Mouse (Mus musculus) lung, embryonic 14.5 days (tissue): Measurements from ENCODE around the gene B4galt3. TPM values are rescaled to one million over a fixed set of nuclear protein-coding genes. Genes with fewer than 3 reads are reported as not detected.

ENCODE experiments used
- ATAC-seq: fragments of 200-750 bp; cut with Nextera tagmentation; 2 replicates; pipeline ENCODE4 v1.8.0; 2017; ENCODE audit warnings: mild to moderate bottlenecking, moderate TSS enrichment, moderate library complexity; ENCODE audit not compliant: insufficient read depth
- DNase-seq: peaks from one replicate; pipeline ENCODE4 v3.0.0-alpha.2; 2015
- H3K27ac ChIP-seq: fragments of 300-500 bp; sonication (generic); 2 replicates; pipeline ENCODE4 v1.5.1; 2014; ENCODE audit warnings: low read depth, mild to moderate bottlenecking, moderate library complexity
- H3K27me3 ChIP-seq: fragments of 300-500 bp; sonication (generic); 2 replicates; pipeline ENCODE4 v1.6.1; 2014; ENCODE audit warnings: low read length, control low read depth; ENCODE audit not compliant: insufficient read depth
- H3K36me3 ChIP-seq: fragments of 300-500 bp; sonication (generic); 2 replicates; pipeline ENCODE4 v1.6.1; 2014; ENCODE audit warnings: control low read depth; ENCODE audit not compliant: insufficient read depth
- H3K4me1 ChIP-seq: fragments of 300-500 bp; sonication (generic); 2 replicates; pipeline ENCODE4 v1.6.1; 2014; ENCODE audit warnings: antibody characterized with exemption, control low read depth; ENCODE audit not compliant: insufficient read depth
- H3K4me2 ChIP-seq: fragments of 300-500 bp; sonication (generic); 2 replicates; pipeline ENCODE4 v1.6.1; 2014; ENCODE audit warnings: mild to moderate bottlenecking
- H3K4me3 ChIP-seq: fragments of 300-500 bp; sonication (generic); 2 replicates; pipeline ENCODE4 v1.5.1; 2014; ENCODE audit warnings: low read depth, low read length
- H3K9ac ChIP-seq: fragments of 300-500 bp; sonication (generic); 2 replicates; pipeline ENCODE4 v1.6.1; 2014
- H3K9me3 ChIP-seq: fragments of 300-500 bp; sonication (generic); 2 replicates; pipeline ENCODE4 v1.6.1; 2016; ENCODE audit warnings: low read depth, low read length, control low read depth
- CTCF ChIP-seq: IDR thresholded peaks from 2 replicates; pipeline ENCODE4 v1.5.1; 2016; ENCODE audit warnings: antibody characterized with exemption, low read depth
- WGBS: fragments of 180-500 bp; shearing (Covaris S2); extraction: QIAGEN DNeasy Blood & Tissue Kit; methylation state at CpG from one replicate; pipeline ENCODE4 v1.1.7; 2014; 5-methylcytosine and 5-hydroxymethylcytosine counted together
- polyA plus RNA-seq: library from polyadenylated mRNA; unstranded; fragments of >200 nt; fragmentation: Nextera tagmentation; extraction: Ambion mirVana; gene quantifications from 2 replicates; pipeline ENCODE4 v1.2.1, GENCODE M21; 2014

B4galt3 gene
- polyA plus RNA-seq, 1 experiment from 2014 or later: 94.3 TPM

DNA sequence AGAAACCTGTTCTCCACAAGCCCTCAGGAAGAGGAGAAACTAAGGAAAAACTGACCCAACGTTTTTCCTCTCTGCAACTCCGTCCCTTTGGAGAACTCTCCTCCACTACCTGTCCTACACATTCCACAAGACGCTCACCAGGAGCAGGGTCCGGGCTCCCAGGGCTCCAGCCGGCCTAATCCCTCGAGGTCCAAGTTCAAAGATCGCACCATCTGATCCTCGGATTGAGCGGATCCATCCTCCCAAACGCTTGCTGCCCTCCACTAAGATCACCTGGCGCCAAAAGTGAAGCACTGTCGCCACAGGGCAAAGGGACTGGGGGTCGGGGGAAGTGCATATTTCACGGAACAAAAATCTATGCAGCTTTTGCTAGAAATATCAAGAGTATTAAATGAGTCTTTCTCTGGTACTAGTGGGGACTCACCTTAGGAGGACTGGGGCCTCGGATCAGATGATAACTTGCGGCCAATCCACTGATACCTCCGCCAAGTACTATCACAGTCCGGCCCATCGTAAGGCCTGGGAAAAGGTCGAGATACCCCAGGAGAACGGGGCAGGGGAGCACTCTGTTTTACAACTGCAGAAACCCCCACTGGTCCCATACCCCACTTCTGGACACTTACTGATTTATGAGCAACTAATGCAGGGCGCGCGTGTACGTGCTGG is 10.3 kb downstream of the B4galt3 start:
- no peak for TF ChIP-seq CTCF
- DNase-seq (no peak), ATAC-seq (peak; percentile 18)
- Histone ChIP-seq H3K4me2 (peak overlapping the region; percentile 94), H3K4me3 (peak overlapping the region; percentile 76), H3K27ac (peak overlapping the region; percentile 40; the same call in 1 of the 2 replicates), H3K36me3 (peaks cover 66% of the 10 kb centered on the region), H3K9me3 (no peaks in the 10 kb centered on the region), H3K27me3 (no peaks in the 10 kb centered on the region), H3K4me1 (no peaks in the 10 kb centered on the region), H3K9ac (peak overlapping the region; percentile 86)
- under 1% methylated on average over 25 of the region's 25 CpGs for WGBS

DNA sequence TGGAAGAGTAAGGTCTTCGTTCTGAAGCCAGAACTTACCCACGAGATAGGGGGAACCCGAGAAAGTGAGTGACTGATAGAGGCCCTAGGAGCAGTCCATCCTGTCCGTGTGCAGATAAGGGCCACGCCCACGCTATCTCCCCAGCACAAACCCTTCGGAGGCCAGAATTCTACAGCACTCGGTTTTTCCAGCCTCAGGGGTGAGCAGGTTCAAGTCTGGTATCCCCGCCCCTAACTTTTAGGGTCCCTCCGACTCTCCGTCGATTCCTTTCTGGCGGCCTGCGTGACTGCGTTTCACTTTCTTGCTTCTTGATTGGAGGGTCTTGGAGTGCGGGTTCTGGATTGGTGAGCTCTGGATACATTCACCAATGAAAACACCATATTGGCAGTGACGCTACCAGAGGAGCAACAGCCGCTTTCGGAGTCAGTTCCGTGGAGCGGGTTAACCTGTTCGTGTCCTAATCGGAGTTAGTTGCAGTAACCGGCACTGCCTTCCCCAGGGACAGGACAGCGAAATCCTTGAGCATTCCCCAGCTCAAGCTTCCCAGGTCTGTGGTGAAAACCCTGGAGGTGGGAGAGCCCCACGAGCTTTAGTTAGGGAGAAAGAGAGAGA is 10.9 kb downstream of the B4galt3 start, which contains the start of gene Ppox:
Gene Ppox, minus strand, starts transcription at position 271 of the 612 bp plus-strand sequence.
- under 1% methylated on average over 26 of the region's 26 CpGs for WGBS
- peak within 1 kb of the TSS; percentile 94 for H3K4me2 ChIP-seq
- peak; percentile 97 for DNase-seq
- no peak for TF ChIP-seq CTCF
- peak; percentile 98 for ATAC-seq
- peak within 1 kb of the TSS; percentile 86 for H3K9ac ChIP-seq
- H3K27me3 ChIP-seq: no peaks in the 10 kb centered on the region
- H3K36me3 ChIP-seq: peaks cover 65% of the 10 kb centered on the region
- no peaks in the 10 kb centered on the region for H3K9me3 ChIP-seq
- H3K4me1 ChIP-seq: no peaks in the 10 kb centered on the region
- peak within 1 kb of the TSS; percentile 91 for H3K27ac ChIP-seq
- H3K4me3 ChIP-seq: peak within 1 kb of the TSS; percentile 76

DNA sequence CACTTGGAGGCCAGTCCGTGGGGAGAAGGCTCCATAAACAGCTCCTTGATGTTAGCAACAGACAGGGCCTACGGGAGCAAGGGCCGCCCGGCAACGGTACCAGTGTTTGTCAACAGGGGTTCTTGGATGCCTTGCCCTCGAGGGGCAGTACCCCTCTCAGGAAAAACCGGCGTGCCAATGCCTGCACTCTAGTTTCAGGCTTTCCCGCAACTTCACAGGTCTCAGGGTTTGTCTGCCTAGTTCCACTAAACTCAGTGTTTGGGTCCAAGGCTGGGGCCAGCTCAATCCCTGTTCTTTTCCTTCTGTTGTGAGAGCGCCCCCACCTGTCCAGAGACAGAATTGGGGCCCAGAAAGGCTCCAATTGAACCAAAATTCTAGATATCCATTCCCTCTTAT is 11.4 kb downstream of the B4galt3 start:
- peak overlapping the region; percentile 94 for H3K4me2 ChIP-seq
- WGBS: 1% methylated on average over 10 of the region's 10 CpGs
- peak; percentile 90 for DNase-seq

DNA sequence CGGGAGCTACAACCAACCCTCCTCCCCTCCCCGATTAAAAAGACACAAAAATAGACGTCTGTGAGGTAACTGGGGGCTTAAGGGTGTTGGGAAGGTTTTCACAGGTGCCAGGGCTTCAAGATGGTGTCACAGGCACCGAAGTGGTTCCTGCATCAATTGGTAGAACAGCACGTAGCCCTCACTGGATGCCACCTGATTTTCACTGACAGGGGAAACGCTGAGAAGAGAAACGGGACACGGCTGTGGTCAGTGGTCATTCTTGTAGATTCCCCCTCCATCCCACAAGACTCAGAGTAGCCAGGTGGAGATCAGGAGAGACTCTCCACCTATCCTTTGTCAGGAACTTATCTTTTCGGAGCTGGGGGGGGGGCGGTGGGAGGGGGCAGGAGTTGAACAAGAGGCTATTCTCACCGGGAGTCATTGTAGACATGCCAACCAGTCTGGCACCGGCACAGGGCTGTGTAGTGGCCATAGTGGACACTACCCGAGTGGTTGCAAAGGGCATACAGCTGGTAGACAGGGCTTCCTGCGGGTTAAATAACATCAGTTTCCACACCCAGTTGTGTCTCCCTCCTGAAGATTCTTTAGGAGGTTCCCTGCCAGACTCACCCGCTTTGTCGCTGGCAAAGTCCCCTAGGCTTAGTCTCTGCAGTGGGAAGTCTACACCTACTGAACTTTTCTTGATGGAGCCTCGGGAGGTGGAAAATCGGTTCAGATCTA is 12.1 kb downstream of the B4galt3 start:
- H3K9me3 ChIP-seq: no peaks in the 10 kb centered on the region
- peaks cover 59% of the 10 kb centered on the region for H3K36me3 ChIP-seq
- ATAC-seq (no peak), DNase-seq (no peak)
- no peaks in the 10 kb centered on the region for H3K27me3 ChIP-seq
- 68% methylated on average over 18 of the region's 18 CpGs for WGBS
- no peak for TF ChIP-seq CTCF
- H3K4me2 ChIP-seq: peak overlapping the region; percentile 94
- peaks cover 5% of the 10 kb centered on the region; the same call in 1 of the 2 replicates for H3K4me1 ChIP-seq
- peak overlapping the region; percentile 76 for H3K4me3 ChIP-seq
- no peak overlapping the region for H3K27ac ChIP-seq
- H3K9ac ChIP-seq: peak overlapping the region; percentile 64; the same call in 1 of the 2 replicates

More for the DNA sequence above, 11.4 kb downstream of the B4galt3 start:
- Histone ChIP-seq H3K9ac (peak overlapping the region; percentile 64), H3K4me3 (peak overlapping the region; percentile 76), H3K36me3 (peaks cover 65% of the 10 kb centered on the region), H3K4me1 (peaks cover 1% of the 10 kb centered on the region; the same call in 1 of the 2 replicates), H3K9me3 (no peaks in the 10 kb centered on the region), H3K27ac (peak overlapping the region; percentile 91), H3K27me3 (no peaks in the 10 kb centered on the region)
- peak; percentile 56 for ATAC-seq
- peak; percentile 76 for TF ChIP-seq CTCF

DNA sequence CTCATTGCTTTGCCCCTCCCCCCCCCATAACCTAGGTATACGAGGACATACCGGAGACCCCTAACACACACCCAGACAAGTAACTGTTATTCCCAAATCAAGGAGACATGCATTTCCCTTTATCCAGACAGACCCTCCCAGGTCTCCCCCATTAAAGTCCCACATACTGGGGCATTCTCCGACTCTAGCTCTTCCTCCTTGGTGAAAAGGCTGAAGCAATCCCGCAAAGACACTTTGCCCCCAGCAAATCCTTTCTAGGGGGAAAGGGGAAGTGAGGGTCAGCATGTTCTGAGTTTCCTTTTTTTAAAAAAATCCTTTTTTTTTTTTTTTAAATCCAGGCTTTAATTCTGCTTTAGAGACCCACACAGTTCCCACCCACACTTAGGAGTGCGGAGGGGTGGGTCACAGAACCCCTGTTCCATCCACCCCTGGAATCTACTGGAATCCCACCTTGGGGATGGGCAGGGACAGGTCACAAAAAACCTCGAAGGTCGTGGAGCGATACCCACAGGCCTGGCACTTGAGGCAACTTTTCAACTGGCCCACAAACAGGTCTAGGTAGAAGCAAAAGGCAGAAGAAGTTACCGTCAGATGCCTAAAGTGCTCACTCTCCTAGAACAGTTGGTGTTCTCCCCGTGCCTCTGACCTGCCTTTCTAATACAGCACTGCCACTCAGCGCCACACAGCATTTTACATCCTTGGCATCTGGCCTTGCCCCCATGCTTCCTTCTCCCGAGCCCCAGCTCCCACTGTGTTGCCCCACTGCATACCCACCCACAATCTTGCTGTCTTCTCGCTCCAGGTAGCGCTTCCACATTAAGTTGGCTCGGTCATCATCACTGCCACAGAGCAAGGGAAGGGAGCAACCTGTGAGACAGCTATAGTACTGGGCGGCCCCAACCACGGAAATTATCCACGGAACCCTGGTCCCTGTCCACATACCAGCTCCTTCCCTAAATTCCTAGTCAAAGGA is 13.3 kb downstream of the B4galt3 start:
- Histone ChIP-seq H3K4me1 (peaks cover 5% of the 10 kb centered on the region; the same call in 1 of the 2 replicates), H3K9ac (no peak overlapping the region), H3K4me3 (no peak overlapping the region), H3K27ac (no peak overlapping the region), H3K4me2 (no peak overlapping the region), H3K9me3 (no peaks in the 10 kb centered on the region), H3K27me3 (no peaks in the 10 kb centered on the region), H3K36me3 (peaks cover 51% of the 10 kb centered on the region)
- TF ChIP-seq CTCF: no peak
- WGBS: 92% methylated on average over 18 of the region's 18 CpGs
- ATAC-seq: no peak
- DNase-seq: no peak

DNA sequence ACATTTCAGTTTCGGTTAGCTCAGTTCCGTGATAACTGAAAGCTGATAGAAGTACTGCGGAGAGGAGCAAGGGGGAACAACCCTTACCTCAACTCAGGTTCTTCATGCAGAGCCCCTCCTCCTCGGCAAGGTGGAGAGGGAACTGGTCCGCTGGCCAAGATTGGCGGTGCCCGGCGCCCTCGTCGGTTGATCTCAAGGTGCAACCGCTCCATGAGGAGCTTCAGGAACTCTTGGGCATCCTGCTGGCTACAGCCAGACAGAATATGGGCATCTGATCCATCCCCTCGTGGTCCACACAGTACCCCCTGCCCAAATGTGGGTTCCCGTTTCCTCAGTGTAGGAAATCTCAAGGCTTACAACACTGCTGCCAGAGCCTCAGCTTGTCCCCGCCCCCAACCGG is 14.4 kb downstream of the B4galt3 start:
- Histone ChIP-seq H3K9ac (no peak overlapping the region), H3K9me3 (no peaks in the 10 kb centered on the region), H3K27me3 (no peaks in the 10 kb centered on the region), H3K27ac (no peak overlapping the region), H3K4me2 (no peak overlapping the region), H3K36me3 (peaks cover 58% of the 10 kb centered on the region), H3K4me1 (peaks cover 5% of the 10 kb centered on the region; the same call in 1 of the 2 replicates), H3K4me3 (no peak overlapping the region)
- DNase-seq (no peak), ATAC-seq (no peak)
- WGBS: 86% methylated on average over 15 of the region's 15 CpGs
- no peak for TF ChIP-seq CTCF
